Mouse (Mus musculus) layer of hippocampus, adult 18-20 months (tissue): Measurements from ENCODE around the gene Ganab. TPM values are rescaled to one million over a fixed set of nuclear protein-coding genes. Genes with fewer than 3 reads are reported as not detected.
A peak's percentile ranks its signal among the peaks of the same experiment; 100 is the strongest.
"Not testable (repeated sequence)": the region's sequence is repeated elsewhere in the genome, so short reads cannot be mapped to it uniquely, and the experiment has no call there.

Experiments
- DNase-seq, 2 experiments: peaks; one replicate each; pipeline ENCODE4 v3.0.0; 2022; ENCODE audit warnings: low spot score in 2 of 2
- total RNA-seq, 2 experiments: library from RNA; stranded (reverse); gene quantifications; 2 replicates each; pipeline ENCODE4 v1.2.3; 2021

Gene Ganab
- total RNA-seq, 2 experiments from 2014 or later: 104 to 112 TPM

- DNase-seq: no peak
These were observed 10.0 kb upstream of the Ganab start for GRCm38 (mm10) chr19:8887585-8888463.

GRCm38 (mm10) chr19:8888511-8889385 is 9.1 kb upstream of the Ganab start, which contains the start of the genes 1810009A15Rik and Gm49416:
TSS of gene 1810009A15Rik (plus strand) at chr19:8888853.
TSS of gene Gm49416 (plus strand) at chr19:8888926.
- DNase-seq: peak; percentile 90 to 95

- DNase-seq: peak; percentile 85 to 90
These were observed 4.8 kb upstream of the Ganab start, which contains the start of gene Ints5 for GRCm38 (mm10) chr19:8892829-8893766. TSS of gene Ints5 (plus strand) at chr19:8893005.

GRCm38 (mm10) chr19:8895397-8895960 is 2.4 kb upstream of the Ganab start:
- no peak for DNase-seq

- DNase-seq: not testable (repeated sequence)
These were observed 1.6 kb upstream of the Ganab start for GRCm38 (mm10) chr19:8896231-8896630.

GRCm38 (mm10) chr19:8897211-8897864 is 533 bp upstream of the Ganab start:
- peak in 1 of 2 experiments; percentile 21 for DNase-seq

- no peak for DNase-seq
These were observed 705 bp downstream of the Ganab start for GRCm38 (mm10) chr19:8898576-8898975.

- no peak for DNase-seq
These were observed 1.2 kb downstream of the Ganab start for GRCm38 (mm10) chr19:8899079-8899478.

GRCm38 (mm10) chr19:8903412-8903811 is 5.5 kb downstream of the Ganab start:
- no peak for DNase-seq

- DNase-seq: no peak
These were observed 10.7 kb downstream of the Ganab start for GRCm38 (mm10) chr19:8908531-8908930.

- DNase-seq: peak in 1 of 2 experiments; percentile 42
These were observed 13.9 kb downstream of the Ganab start for GRCm38 (mm10) chr19:8911810-8912209.

GRCm38 (mm10) chr19:8914212-8914611 is 16.3 kb downstream of the Ganab start:
- peak in 1 of 2 experiments; percentile 72 for DNase-seq

- DNase-seq: no peak
These were observed 21.1 kb downstream of the Ganab start for GRCm38 (mm10) chr19:8919000-8919399.

GRCm38 (mm10) chr19:8919684-8920072 is 21.8 kb downstream of the Ganab start:
- DNase-seq: no peak

- peak; percentile 90 to 96 for DNase-seq
These were observed 22.3 kb downstream of the Ganab start, which contains the start of gene B3gat3 for GRCm38 (mm10) chr19:8920073-8920736. TSS of gene B3gat3 (plus strand) at chr19:8920374.

GRCm38 (mm10) chr19:8920836-8921291 is 23.0 kb downstream of the Ganab start:
- DNase-seq: no peak

- DNase-seq: no peak
These were observed 23.9 kb downstream of the Ganab start for GRCm38 (mm10) chr19:8921741-8922140.

- DNase-seq: no peak
These were observed 28.9 kb downstream of the Ganab start for GRCm38 (mm10) chr19:8926766-8927165.
